Mouse (Mus musculus): ENCODE results near the gene Rps27l.
A peak's percentile ranks its signal among the peaks of the same experiment; 100 is the strongest.
"Not testable (repeated sequence)": the region's sequence is repeated elsewhere in the genome, so short reads cannot be mapped to it uniquely, and the experiment has no call there.

Rps27l gene

GRCm38 (mm10) chr9:66945647-66946641, at the start of gene Rps27l:
Gene Rps27l (plus strand): TSS chr9:66946086.
- DNase-seq, result peak; percentile 94

GRCm38 (mm10) chr9:66896951-66897350, 48.9 kb upstream of the Rps27l start:
- no peak for DNase-seq

- no peak for DNase-seq
These were observed 48.0 kb upstream of the Rps27l start for GRCm38 (mm10) chr9:66897851-66898250.

- no peak for DNase-seq
These were observed 46.8 kb upstream of the Rps27l start for GRCm38 (mm10) chr9:66899072-66899471.

- DNase-seq, result no peak
These were observed 46.4 kb upstream of the Rps27l start for GRCm38 (mm10) chr9:66899526-66899925.

GRCm38 (mm10) chr9:66905990-66906389, 39.9 kb upstream of the Rps27l start:
- peak; percentile 53 for DNase-seq

- DNase-seq, result no peak
These were observed 38.8 kb upstream of the Rps27l start for GRCm38 (mm10) chr9:66907126-66907525.

GRCm38 (mm10) chr9:66907746-66908397, 38.0 kb upstream of the Rps27l start:
- DNase-seq, result no peak

- DNase-seq, result no peak
These were observed 36.0 kb upstream of the Rps27l start for GRCm38 (mm10) chr9:66909922-66910321.

- no peak for DNase-seq
These were observed 35.2 kb upstream of the Rps27l start for GRCm38 (mm10) chr9:66910677-66911076.

GRCm38 (mm10) chr9:66912304-66912703, 33.6 kb upstream of the Rps27l start:
- no peak for DNase-seq

GRCm38 (mm10) chr9:66913254-66913934, 32.5 kb upstream of the Rps27l start:
- not testable (repeated sequence) for DNase-seq

GRCm38 (mm10) chr9:66914540-66914939, 31.3 kb upstream of the Rps27l start:
- no peak for DNase-seq

- peak; percentile 37 for DNase-seq
These were observed 30.5 kb upstream of the Rps27l start for GRCm38 (mm10) chr9:66915401-66915800.

- DNase-seq, result no peak
These were observed 29.8 kb upstream of the Rps27l start for GRCm38 (mm10) chr9:66915869-66916785.

- no peak for DNase-seq
These were observed 28.5 kb upstream of the Rps27l start for GRCm38 (mm10) chr9:66917216-66917891.

GRCm38 (mm10) chr9:66917892-66918255, 28.0 kb upstream of the Rps27l start:
- no peak for DNase-seq

- DNase-seq, result no peak
These were observed 27.1 kb upstream of the Rps27l start for GRCm38 (mm10) chr9:66918672-66919330.

GRCm38 (mm10) chr9:66919382-66919971, 26.4 kb upstream of the Rps27l start, which contains the start of gene Rab8b:
Gene Rab8b (minus strand): TSS chr9:66919687.
- DNase-seq, result peak; percentile 98

- peak; percentile 38 for DNase-seq
These were observed 25.9 kb upstream of the Rps27l start for GRCm38 (mm10) chr9:66919981-66920380.
